Mouse (Mus musculus): ENCODE measurements around the gene Gstp1.

DNA sequence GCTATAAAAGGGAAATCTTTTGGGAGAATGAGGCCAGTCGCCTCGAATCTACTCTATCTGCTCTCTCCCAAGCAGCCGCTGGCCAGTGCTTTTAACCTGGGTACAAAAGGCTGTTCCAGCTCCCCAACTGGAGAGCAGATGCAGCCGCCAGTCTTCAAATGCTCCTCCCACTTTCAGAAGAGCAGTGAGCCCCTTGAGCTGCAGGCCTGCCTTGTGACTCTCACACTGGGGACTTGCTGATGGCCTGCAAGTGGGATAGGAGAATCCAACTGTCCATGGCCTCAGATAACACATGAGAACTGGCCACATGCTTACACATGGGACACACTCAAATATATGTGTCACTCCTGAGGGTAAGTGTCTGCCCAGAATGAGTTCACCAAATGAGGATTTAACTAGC lies 18.9 kb upstream of the Gstp1 start:
- TF ChIP-seq CTCF (IDR thresholded peaks at IDR 0.05; ENCODE audit: borderline replicate concordance, extremely low read depth, insufficient read depth, insufficient read length), result no peak
- no peak for TF ChIP-seq POLR2A (IDR thresholded peaks at IDR 0.05; ENCODE audit: borderline replicate concordance, extremely low read depth, insufficient read depth, insufficient read length, poor library complexity, severe bottlenecking)
